Mouse (Mus musculus): ENCODE data around the gene 1700031F05Rik. TPM values are rescaled to one million over a fixed set of nuclear protein-coding genes. Genes with fewer than 3 reads are reported as not detected.
"Not testable (repeated sequence)": the region's sequence is repeated elsewhere in the genome, so short reads cannot be mapped to it uniquely, and the experiment has no call there.

The 1700031F05Rik gene
- not detected in 2 replicates for polyA plus RNA-seq (2012; rRNA removed)

GRCm38 (mm10) chrX:102867871-102868270, at the start of gene 1700031F05Rik:
TSS of gene 1700031F05Rik (minus strand) at chrX:102867971.
- Histone ChIP-seq H3K4me1 (ENCODE audit: control insufficient read depth, insufficient read depth, low read length) (no peaks in the 10 kb centered on the region), H3K27ac (ENCODE audit: insufficient read depth, low read length) (no peak within 1 kb of the TSS), H3K4me3 (ENCODE audit: insufficient read depth, low read length) (no peak within 1 kb of the TSS)
- TF ChIP-seq POLR2A (IDR thresholded peaks at IDR 0.05; ENCODE audit: extremely low read depth, insufficient read depth, low read length) (no peak), CTCF (IDR thresholded peaks at IDR 0.05; ENCODE audit: extremely low read depth, insufficient read depth, low read length) (no peak)

GRCm38 (mm10) chrX:102914823-102915222, 47.1 kb upstream of the 1700031F05Rik start:
- not testable (repeated sequence) for H3K27ac ChIP-seq (ENCODE audit: insufficient read depth, low read length); H3K4me3 ChIP-seq (ENCODE audit: insufficient read depth, low read length); H3K4me1 ChIP-seq (ENCODE audit: control insufficient read depth, insufficient read depth, low read length)

- H3K4me3 ChIP-seq (ENCODE audit: insufficient read depth, low read length); H3K27ac ChIP-seq (ENCODE audit: insufficient read depth, low read length); H3K4me1 ChIP-seq (ENCODE audit: control insufficient read depth, insufficient read depth, low read length): not testable (repeated sequence)
Observed at GRCm38 (mm10) chrX:102908587-102908986, 40.8 kb upstream of the 1700031F05Rik start, which contains the start of the genes Dmrtc1a and 1700011M02Rik. TSS of gene Dmrtc1a (minus strand) at chrX:102908687. TSS of gene 1700011M02Rik (plus strand) at chrX:102908905.

GRCm38 (mm10) chrX:102854516-102854915, 13.3 kb downstream of the 1700031F05Rik start, which contains the start of gene Dmrtc1c2:
TSS of gene Dmrtc1c2 (minus strand) at chrX:102854616.
- H3K4me3 ChIP-seq (ENCODE audit: insufficient read depth, low read length); H3K27ac ChIP-seq (ENCODE audit: insufficient read depth, low read length); H3K4me1 ChIP-seq (ENCODE audit: control insufficient read depth, insufficient read depth, low read length): not testable (repeated sequence)

GRCm38 (mm10) chrX:102812311-102812710, 55.5 kb downstream of the 1700031F05Rik start:
- H3K4me1 ChIP-seq (ENCODE audit: control insufficient read depth, insufficient read depth, low read length) = no peaks in the 10 kb centered on the region
- H3K27ac ChIP-seq (ENCODE audit: insufficient read depth, low read length) = no peak overlapping the region
- TF ChIP-seq POLR2A (IDR thresholded peaks at IDR 0.05; ENCODE audit: extremely low read depth, insufficient read depth, low read length) = no peak
- TF ChIP-seq CTCF (IDR thresholded peaks at IDR 0.05; ENCODE audit: extremely low read depth, insufficient read depth, low read length) = no peak
- no peak overlapping the region for H3K4me3 ChIP-seq (ENCODE audit: insufficient read depth, low read length)

Other genes with a start within 250 kb of the 1700031F05Rik start
- gene Phka1, start 223.7 kb downstream of the 1700031F05Rik start, polyA plus RNA-seq (2012; rRNA removed) = 15.2 and 15.6 TPM in 2 replicates
- gene Gm3880, start 181.0 kb downstream of the 1700031F05Rik start, polyA plus RNA-seq (2012; rRNA removed) = not detected in 2 replicates
- not detected in 2 replicates for gene Gm9112, start 160.3 kb downstream of the 1700031F05Rik start, polyA plus RNA-seq (2012; rRNA removed)
- gene Dmrtc1b, start 160.1 kb downstream of the 1700031F05Rik start, polyA plus RNA-seq (2012; rRNA removed) = not detected in 2 replicates
- gene Dmrtc1c1, start 65.0 kb downstream of the 1700031F05Rik start, polyA plus RNA-seq (2012; rRNA removed) = not detected in 2 replicates
- gene Dmrtc1c2, start 13.4 kb downstream of the 1700031F05Rik start, polyA plus RNA-seq (2012; rRNA removed) = not detected in 2 replicates
- 7.9 and 8.6 TPM in 2 replicates for gene Dmrtc1a, start 40.7 kb upstream of the 1700031F05Rik start, polyA plus RNA-seq (2012; rRNA removed)
- not detected in 2 replicates for gene 1700011M02Rik, start 40.9 kb upstream of the 1700031F05Rik start, polyA plus RNA-seq (2012; rRNA removed)
- not detected in 2 replicates for gene 1700018G05Rik, start 60.4 kb upstream of the 1700031F05Rik start, polyA plus RNA-seq (2012; rRNA removed)